Mouse (Mus musculus): ENCODE results near the gene Ppard.

Gene Ppard

DNA sequence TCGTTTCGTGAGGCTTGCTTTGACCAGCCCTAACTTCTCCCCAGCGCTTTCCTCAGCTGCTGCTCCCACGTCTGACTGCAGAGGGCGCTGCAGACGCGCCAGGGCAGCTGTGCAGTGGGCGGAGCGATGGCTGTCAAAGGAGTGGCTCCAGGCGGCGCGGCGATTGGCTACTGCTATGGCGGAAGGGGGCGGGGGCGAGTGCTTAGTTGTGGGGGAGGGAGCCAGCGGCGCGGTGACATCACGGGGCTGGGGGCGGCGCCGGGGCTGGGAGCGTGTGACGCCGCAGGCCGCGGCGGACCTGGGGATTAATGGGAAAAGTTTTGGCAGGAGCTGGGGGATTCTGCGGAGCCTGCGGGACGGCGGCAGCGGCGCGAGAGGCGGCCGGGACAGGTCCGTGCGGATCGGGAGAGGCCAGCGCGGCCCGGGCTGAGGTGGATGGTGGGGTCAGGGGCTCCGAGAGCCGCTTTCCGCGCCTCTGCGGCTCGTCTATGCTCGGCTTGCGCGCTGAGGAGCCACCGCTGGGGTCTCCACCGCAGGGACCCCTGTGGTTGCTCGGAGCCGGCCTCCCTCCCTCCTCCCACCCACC is at the start of gene Ppard:
Ppard (plus strand) TSS at position 226 of the 586 bp plus-strand sequence.
- in situ Hi-C loops (cut with MboI; ENCODE audit: low pct_unique_long_range_greater_than_20kb in 1 of 2, low sequenced_read_pairs in 2 of 2, unreplicated experiment in 1 of 2), result no loop called here

- in situ Hi-C loops (cut with MboI; ENCODE audit: low pct_unique_long_range_greater_than_20kb in 1 of 2, low sequenced_read_pairs in 2 of 2, unreplicated experiment in 1 of 2), result no loop called here
Measured at GRCm38 (mm10) chr17:28184971-28185638, 47.4 kb upstream of the Ppard start.

DNA sequence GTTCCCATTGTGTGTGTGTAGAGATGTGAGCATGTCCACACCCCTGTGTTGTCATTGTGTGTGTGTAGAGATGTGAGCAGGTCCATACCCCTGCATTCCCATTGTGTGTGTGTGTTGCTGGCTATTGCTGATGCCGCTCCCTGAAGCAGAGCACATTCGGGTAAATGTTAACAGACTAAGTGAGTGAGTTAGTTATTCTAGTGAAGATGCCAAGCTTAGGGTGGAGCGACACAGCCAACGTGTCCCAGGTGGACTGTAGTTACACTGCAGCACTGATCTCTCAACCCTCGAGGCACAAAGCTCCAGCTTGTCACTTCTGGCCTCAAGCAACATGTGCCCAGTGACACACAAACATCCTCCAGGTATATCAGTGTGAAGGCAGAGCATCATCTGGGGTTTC is 44.2 kb upstream of the Ppard start:
- in situ Hi-C loops (cut with MboI; ENCODE audit: low pct_unique_long_range_greater_than_20kb in 1 of 2, low sequenced_read_pairs in 2 of 2, unreplicated experiment in 1 of 2), result no loop called here

GRCm38 (mm10) chr17:28192754-28193153 is 39.7 kb upstream of the Ppard start:
- in situ Hi-C loops (cut with MboI; ENCODE audit: low pct_unique_long_range_greater_than_20kb in 1 of 2, low sequenced_read_pairs in 2 of 2, unreplicated experiment in 1 of 2), result no loop called here

DNA sequence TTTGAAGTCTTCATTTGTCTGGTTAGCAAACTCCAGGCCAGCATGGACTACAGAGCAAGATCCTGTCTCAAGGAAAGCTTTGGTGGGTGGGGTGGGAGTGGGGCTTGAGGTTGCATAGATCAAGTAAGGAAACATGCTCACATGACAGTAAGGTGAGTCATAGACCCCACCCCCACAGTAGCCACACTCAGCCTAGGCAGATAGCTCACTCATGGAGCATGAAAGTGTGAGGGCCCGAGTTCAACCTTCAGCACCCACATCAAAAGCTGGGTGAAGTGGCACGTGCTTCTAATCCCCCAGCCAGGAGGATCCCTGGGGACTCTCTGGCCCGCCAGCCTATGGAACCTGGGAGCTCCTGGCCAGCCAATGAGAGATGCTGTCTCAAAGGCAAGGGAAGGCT is 38.9 kb upstream of the Ppard start:
- in situ Hi-C loops (cut with MboI; ENCODE audit: low pct_unique_long_range_greater_than_20kb in 1 of 2, low sequenced_read_pairs in 2 of 2, unreplicated experiment in 1 of 2), result no loop called here

GRCm38 (mm10) chr17:28195033-28195432 is 37.5 kb upstream of the Ppard start:
- in situ Hi-C loops (cut with MboI; ENCODE audit: low pct_unique_long_range_greater_than_20kb in 1 of 2, low sequenced_read_pairs in 2 of 2, unreplicated experiment in 1 of 2), result no loop called here

DNA sequence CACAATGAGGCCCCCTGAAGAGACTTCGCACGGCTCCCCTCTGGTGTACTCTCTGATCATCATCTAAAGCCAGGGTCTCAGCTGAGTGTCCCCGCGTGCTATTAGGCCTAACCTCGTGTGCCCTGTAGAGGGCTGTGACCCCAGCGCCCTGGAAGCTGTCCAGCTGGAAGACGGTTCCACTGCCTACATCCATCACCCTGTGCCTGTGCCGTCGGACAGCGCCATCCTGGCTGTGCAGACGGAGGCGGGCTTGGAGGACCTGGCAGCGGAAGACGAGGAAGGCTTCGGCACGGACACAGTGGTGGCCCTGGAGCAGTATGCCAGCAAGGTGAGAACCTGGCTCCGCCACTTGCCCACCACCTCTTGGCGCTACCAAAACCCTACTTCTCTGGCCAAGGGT is 34.9 kb upstream of the Ppard start:
- in situ Hi-C loops (cut with MboI; ENCODE audit: low pct_unique_long_range_greater_than_20kb in 1 of 2, low sequenced_read_pairs in 2 of 2, unreplicated experiment in 1 of 2), result no loop called here

DNA sequence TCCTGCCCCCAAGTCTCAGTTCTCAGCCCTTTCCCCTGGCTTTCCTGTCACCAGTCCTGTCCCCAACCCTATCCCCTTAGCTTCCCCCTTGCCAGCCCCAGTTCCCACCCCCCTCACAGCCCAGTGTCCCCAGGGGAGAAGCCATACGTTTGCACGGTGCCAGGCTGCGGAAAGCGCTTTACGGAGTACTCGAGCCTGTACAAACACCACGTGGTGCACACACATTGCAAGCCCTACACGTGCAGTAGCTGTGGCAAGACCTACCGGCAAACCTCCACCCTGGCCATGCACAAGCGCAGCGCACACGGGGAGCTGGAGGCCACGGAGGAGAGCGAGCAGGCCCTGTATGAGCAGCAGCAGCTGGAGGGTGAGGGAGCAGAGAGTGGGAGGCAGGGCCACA is 30.5 kb upstream of the Ppard start:
- in situ Hi-C loops (cut with MboI; ENCODE audit: low pct_unique_long_range_greater_than_20kb in 1 of 2, low sequenced_read_pairs in 2 of 2, unreplicated experiment in 1 of 2), result no loop called here

GRCm38 (mm10) chr17:28204052-28204720 is 28.3 kb upstream of the Ppard start:
- in situ Hi-C loops (cut with MboI; ENCODE audit: low pct_unique_long_range_greater_than_20kb in 1 of 2, low sequenced_read_pairs in 2 of 2, unreplicated experiment in 1 of 2), result no loop called here

GRCm38 (mm10) chr17:28205443-28205842 is 27.1 kb upstream of the Ppard start:
- in situ Hi-C loops (cut with MboI; ENCODE audit: low pct_unique_long_range_greater_than_20kb in 1 of 2, low sequenced_read_pairs in 2 of 2, unreplicated experiment in 1 of 2), result no loop called here

DNA sequence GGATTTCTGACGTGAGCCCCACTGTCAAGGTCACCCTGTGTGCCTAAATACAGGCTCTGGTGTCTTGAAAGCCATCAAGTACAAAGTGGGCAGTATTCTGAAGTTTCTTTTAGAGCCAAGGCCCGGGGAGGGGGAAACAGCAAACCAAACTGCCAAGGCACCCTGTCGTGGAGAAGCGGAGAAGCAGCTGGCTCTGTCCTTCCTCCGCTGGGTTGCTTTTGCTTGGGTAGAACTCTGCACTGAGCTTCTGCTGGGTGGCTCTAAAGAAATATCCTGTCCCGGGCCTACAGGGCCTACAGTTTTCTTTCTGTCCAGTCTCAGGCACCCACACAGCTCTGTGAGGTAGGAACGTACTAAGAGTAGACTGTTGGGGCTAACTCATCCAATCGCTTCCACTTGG is 25.4 kb upstream of the Ppard start:
- in situ Hi-C loops (cut with MboI; ENCODE audit: low pct_unique_long_range_greater_than_20kb in 1 of 2, low sequenced_read_pairs in 2 of 2, unreplicated experiment in 1 of 2), result no loop called here

GRCm38 (mm10) chr17:28207591-28208313 is 24.7 kb upstream of the Ppard start, which contains the start of gene Def6:
TSS of gene Def6 (plus strand) at chr17:28207778.
- in situ Hi-C loops (cut with MboI; ENCODE audit: low pct_unique_long_range_greater_than_20kb in 1 of 2, low sequenced_read_pairs in 2 of 2, unreplicated experiment in 1 of 2), result no loop called here

DNA sequence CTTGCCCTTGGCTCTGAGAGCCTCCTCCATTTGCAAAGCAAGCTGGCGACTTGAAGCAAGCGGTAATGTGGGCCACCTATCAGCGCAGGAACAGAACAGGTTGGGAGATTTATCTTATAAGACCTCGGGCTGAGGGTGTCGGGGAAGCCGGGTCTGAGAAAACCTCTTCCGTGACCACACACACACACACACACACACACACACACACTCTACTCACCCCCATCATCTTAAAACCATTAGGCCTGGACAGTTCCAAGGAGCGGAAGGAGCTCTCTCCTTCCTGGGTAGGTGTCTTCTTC is 24.2 kb upstream of the Ppard start:
- in situ Hi-C loops (cut with MboI; ENCODE audit: low pct_unique_long_range_greater_than_20kb in 1 of 2, low sequenced_read_pairs in 2 of 2, unreplicated experiment in 1 of 2), result no loop called here

DNA sequence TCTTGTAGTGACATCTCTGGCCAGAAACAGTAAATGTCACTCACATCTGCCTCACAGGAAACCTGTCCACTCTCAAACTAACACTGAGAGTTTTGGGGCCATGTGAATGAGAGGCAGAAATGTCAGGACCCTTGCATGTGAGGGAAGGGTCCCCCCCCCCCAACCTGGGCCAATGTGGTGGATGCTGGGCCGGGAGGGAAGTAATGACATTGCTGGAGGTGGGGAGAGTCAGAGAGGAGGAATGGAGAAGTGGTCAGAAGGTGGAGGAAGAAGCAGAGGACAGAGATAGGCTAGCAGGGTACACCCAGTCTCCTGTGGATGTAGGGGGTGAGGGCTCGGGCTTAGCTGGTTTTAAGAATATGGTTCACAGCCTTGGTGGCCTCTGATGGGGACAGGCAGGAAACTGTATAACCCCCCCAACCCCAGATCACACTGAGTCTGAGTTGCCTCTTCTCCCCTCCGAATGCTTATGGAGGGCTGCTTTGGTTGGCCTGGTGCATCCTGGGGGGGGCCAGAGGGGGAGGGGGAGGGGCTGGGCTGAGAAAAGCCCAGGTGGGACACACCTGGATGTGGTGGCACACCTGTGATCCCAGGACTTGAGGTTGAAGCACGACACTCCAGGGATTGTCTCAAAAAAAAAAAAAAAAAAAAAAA is 22.9 kb upstream of the Ppard start:
- in situ Hi-C loops (cut with MboI; ENCODE audit: low pct_unique_long_range_greater_than_20kb in 1 of 2, low sequenced_read_pairs in 2 of 2, unreplicated experiment in 1 of 2), result no loop called here

DNA sequence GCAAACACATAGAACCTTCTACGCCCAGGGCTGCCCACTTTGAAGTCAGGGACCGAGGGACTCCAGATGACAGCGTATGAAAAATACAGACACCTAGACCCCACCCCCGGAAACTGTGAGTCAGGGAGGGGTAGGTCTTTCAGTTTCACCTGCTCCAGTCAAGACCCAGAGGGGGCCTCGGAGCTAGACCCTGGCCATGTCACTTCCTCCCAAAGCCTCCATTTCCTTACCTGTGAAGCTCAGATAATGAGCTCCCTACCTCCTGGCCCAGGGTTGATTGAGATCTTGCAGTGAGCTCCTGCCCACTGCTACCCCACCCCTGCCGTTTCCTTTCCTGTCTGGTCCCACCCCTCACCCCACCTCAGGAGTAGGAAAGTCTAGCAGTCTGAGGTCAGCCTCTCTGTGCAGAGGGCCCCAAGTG is 20.6 kb upstream of the Ppard start:
- in situ Hi-C loops (cut with MboI; ENCODE audit: low pct_unique_long_range_greater_than_20kb in 1 of 2, low sequenced_read_pairs in 2 of 2, unreplicated experiment in 1 of 2), result no loop called here

DNA sequence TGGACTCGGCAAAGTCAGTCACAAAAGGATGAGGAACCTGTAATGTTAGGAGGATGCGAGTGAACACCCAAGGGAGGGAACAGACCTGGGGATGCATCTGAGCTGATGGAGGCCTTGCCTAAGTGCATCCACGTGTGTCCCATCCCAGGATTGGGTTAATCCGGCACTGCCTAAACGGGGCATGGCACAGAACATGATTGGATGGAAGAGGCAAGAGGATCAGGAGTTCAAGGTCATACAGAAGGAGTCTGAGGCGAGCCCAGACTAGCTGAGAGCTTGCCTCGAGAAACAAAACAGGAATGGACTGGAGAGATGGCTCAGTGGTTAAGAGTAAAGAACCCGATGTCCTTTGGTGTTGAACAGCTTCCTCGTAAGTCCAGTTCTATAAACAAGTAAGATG is 20.1 kb upstream of the Ppard start:
- in situ Hi-C loops (cut with MboI; ENCODE audit: low pct_unique_long_range_greater_than_20kb in 1 of 2, low sequenced_read_pairs in 2 of 2, unreplicated experiment in 1 of 2), result no loop called here

DNA sequence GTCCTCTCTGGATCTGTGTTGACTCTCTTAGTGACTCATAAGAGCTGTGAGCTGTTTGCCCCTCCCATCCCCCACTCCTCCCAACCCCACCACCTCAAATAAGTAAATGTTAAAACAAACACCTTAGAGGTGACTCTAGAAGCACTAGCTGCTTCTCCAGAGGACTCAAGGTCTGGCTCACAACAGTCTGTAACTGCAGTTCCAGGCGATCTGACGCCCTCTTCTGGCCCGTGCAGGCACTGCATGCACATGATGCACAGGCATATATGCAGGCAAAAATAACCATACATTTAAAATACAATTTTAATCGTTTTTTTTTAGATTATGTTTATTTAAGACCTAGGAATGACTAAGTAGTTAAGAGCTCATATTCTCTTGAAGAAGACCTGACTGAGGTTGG is 19.3 kb upstream of the Ppard start:
- in situ Hi-C loops (cut with MboI; ENCODE audit: low pct_unique_long_range_greater_than_20kb in 1 of 2, low sequenced_read_pairs in 2 of 2, unreplicated experiment in 1 of 2), result no loop called here

- in situ Hi-C loops (cut with MboI; ENCODE audit: low pct_unique_long_range_greater_than_20kb in 1 of 2, low sequenced_read_pairs in 2 of 2, unreplicated experiment in 1 of 2), result no loop called here
Measured at GRCm38 (mm10) chr17:28216791-28217190, 15.7 kb upstream of the Ppard start.
